Mouse (Mus musculus): ENCODE measurements at regions not wholly inside any gene's neighbourhood (a gene's known extent, or its start where the extent isn't known, plus 50 kb on each side); places are given as distances from the start of the nearest gene placed in this dataset.

GRCm38 (mm10) chrX:167063881-167064280, 145.2 kb downstream of the Tmsb4x start:
- no peak for TF ChIP-seq CTCF (IDR thresholded peaks at IDR 0.05; ENCODE audit: insufficient read depth, low read depth, low read length)
- no peak for TF ChIP-seq POLR2A (IDR thresholded peaks at IDR 0.05; ENCODE audit: insufficient read depth, low read depth, low read length)
